Mouse (Mus musculus) right cerebral cortex, postnatal 4 days (tissue): ENCODE data around the gene Sod3.

Experiments
- DNase-seq: peaks from one replicate; pipeline ENCODE4 v3.0.0-alpha.2; 2022

Gene Sod3

DNA sequence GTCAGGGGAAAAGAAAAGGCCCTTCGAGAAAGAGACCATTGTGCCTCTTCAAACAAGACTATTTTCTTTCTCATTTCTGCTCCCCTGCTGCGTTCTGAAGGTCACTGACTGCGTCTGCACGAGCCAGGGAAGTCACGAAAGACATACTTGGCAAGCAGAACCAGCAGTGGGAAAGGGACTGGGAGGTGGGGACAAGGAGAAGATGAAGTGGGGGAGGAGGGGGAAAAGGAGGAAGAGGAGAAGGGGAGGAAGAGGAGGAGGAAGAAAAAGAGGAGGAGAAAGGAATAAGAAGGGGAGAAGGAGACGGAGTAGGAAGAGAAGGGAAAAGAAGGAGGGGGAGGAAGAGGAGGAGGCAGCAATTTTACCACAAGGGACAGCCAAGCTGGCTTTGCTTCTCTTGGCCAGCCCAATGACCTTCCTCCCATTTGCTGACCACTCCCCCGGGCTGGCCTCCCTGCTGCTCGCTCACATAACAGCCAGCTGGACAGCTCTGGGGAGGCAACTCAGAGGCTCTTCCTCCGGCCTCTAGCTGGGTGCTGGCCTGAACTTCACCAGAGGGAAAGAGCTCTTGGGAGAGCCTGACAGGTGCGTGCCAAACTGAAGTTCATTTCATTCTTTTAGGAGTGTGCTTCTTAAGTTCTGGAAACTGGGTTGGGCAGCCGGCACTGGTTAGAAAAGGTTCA is at the start of gene Sod3:
Gene Sod3 (plus strand): TSS at position 324 of the 683 bp plus-strand sequence.
- no peak for DNase-seq

DNA sequence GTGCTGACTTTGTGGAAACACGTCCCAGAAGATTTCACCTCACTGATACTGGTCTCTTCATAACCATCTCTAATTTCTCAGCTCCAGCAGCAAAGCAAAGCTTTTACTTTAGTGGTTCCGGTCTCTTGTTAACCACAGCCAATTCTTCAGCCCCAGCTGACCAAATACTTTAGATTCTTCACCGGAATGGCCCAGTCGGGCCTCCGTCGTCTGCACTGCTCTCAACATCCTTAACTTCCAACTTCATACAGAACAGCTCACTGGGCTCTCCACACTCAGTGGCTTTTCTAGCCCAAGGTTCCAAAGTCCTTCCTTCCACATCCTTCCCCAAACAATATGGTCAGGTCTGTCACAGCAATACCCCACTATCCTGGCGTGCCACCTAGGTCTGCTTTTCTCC is 46.7 kb upstream of the Sod3 start:
- no peak for DNase-seq

DNA sequence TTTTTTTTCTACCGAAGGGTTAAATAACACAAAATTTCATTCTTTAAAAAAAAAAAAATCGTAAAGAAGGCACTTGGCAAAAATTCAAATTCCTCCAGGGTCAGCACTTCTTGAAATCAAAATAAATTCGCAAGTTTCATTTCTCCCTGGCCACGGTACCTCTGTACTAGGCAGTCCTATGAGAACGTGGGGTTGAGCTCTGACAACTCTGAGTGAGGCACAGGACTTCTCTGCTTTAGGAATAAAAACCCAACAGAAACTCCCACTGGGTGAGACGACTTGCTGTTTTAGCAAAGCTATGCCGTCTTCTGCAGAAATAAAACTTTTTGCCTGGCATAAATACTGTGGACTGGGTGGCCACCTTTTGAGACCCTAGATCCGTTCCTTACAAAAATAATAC is 44.1 kb upstream of the Sod3 start:
- DNase-seq: no peak

DNA sequence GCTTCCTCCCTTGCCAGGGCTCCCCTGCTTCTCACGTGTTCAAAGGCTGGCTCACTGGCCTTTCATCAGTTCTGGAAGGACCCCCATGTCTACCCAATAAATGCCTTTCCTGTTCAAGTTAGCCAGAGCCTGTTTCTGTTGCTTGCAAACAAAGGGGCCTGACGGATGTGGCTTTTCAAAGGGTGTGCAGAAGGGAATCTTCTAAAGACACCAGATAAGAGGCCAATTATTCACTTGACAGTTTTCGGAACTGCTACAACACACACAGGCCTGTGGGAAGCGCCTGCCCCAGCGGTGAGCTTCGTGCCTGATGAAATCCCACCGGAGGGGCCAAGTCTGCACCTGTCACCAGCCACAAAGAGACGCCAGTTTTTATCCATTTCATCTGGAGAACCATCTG is 31.5 kb upstream of the Sod3 start:
- DNase-seq: no peak

DNA sequence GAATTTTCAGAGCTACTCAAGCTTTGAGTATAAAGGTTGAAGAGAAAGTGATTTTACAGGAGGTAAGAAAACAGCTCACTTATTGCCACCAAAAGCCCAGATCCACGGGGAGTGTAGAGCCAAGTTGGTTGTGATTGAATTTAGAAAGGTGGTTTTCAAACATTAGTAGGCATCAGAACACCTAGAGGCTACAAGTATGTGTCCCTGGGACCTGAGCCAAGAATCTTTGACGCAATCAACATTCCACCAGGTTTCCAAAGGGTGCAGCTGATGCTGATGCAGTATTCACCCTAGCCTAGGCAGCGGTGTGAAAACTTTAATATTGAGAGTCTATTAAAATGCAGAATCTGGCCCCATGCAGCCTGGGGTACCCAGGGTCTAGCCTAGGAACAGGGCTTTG is 28.0 kb upstream of the Sod3 start:
- no peak for DNase-seq

DNA sequence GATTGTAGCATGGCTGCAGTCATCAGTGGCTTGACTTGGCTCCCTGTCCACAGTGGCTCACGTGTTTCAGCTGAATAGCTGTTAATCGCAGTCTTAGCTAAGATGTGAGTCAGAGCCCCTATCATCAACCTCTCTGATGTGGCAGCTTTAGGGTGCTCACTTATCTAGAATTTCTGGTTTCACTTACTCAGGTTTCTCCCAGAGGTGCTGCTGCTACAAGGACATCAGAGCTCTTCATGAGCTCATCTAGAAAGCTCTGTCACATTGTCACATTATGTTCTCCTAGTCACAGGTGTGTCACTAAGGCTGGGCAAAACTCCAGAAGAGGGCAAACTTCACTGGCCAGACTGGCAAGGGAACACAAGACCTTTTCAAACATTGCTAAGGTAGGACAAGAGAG is 24.5 kb upstream of the Sod3 start:
- no peak for DNase-seq

DNA sequence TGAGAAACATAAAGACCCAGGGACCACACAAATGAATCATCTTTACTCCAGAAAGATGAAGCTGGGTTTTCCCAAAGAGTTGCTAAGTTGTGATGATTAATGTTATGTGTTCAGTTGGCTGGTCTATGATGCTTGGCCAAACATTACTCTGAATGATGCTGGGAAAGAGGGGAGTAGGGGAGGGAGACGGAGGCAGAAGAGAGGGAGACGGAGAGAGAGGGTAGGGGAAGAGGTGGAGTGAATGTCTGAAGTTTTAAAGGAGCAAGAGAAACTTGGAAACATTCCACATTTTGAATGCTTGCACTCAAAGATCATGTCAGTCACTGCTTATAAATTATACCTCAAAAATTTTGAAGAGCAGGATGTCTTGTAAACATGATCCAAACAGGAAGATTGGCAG is 16.7 kb upstream of the Sod3 start:
- no peak for DNase-seq

DNA sequence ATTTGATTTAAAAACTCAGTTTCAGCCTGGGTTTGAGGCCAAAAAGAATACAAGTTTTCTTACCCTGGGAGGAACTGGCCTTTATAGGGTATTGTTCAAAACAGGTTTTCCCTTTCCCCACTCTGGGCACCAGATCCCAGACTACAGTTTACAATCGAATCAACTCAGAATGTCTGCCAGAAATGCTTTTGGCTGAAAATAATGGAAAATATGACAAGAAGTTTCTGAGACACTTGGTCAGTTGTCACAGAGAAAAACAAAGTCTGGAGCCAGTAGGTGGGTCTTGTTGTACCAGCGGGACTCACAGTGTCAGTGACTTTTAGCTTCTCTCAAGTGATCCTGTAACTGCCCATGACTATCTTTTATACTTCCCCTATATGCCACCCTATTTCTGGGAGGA is 13.1 kb upstream of the Sod3 start:
- no peak for DNase-seq

DNA sequence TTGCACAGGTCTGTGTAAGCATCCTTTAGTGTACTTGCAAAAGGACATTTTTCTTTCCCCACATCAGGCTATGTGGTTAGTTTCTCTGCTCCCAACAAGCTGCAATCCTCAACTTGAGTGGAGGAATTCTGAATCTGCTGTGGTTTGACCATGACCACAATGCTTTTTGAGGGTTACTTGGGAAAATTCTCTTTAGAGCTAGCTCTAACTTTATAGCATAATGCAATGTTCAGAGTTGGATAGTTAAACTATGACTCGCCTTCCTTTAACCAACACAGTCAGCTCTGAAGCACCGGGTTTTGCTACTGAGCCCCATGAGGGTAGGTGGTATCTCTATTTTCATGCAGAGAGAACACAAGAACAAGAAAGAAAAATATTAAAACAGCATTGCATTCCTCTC is 12.0 kb upstream of the Sod3 start:
- no peak for DNase-seq

DNA sequence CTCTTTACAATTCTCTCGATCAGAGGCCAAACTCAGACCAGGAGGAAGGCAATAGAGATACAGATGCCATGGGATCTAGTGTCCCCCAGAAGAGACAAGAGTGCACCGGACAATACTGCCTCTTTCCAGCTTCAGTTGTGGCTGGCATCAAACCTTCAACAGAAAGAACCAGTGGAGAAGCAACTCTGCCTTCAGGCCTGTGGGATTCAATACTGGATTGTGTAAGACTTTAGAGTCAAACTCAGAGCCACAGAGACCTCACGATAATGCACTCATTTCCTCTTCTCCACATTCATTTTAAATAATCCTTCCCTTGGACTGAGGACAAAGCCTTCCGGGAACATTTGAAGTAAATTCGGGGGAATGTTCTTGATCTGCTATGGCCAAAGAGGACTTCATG is 10.9 kb upstream of the Sod3 start:
- DNase-seq: no peak

DNA sequence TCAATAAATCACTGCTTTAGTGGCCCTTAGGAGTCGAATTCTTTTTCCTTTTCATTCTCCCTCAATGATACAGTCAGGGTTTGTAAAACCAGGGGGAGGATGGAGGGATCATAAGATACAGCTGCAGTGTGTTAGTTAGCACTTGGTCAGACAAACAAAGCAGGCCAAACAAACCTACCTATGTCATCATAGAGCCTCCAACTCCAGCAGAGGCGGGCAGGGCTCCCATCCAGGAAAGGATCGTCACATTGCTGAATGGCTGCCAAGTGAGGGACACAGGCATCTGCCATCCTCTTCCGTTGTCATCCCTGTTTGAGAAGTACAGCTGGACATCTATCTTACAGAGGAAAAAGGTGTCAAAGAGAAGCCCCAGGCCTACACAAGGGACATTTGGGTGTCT is 9.2 kb upstream of the Sod3 start:
- no peak for DNase-seq

DNA sequence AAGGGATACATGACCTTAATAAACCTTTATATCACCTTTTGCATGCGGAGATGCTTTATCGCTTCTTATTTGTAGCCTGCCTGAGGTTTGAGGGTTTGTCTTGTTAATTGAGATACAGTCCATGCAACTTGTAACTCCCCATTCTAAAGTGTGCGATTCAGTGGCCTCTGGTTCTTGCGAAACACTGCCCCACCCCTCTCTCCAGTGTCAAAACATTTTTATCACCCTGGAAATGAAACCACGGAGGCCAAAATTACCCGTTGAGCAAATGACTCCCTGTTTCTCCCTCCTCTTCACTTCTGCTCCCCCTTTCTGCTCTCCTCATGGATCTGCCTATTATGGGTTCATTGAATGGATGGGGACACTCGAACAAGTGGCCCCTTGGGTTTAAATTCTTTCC is 8.0 kb upstream of the Sod3 start:
- no peak for DNase-seq

DNA sequence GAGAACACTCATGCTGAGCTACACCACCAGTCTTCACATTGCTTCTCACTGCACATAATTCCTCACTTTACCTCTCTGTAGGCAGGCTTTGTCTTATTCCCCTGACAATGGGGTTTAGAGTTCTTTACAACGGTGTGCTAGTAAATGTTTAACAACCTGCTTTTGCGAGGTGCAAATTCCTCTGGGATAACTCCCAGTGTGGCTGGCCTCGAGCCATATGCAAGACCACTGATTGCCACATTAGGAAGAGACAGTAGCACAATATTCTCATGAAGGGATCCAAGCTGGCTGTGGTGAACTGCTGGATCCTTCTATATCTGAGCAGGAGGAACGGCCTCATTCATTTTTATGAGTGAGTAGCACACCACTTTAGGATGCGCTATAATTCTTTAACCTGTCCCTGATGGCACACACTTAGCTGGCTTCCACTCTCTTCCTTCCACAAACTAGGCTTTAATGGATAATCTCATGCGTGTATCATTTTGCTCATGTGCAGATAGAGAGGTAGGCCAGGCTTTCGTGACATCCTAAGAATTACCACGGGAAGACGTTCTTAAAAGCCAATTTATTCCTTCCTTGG is 6.3 kb upstream of the Sod3 start:
- DNase-seq: no peak

DNA sequence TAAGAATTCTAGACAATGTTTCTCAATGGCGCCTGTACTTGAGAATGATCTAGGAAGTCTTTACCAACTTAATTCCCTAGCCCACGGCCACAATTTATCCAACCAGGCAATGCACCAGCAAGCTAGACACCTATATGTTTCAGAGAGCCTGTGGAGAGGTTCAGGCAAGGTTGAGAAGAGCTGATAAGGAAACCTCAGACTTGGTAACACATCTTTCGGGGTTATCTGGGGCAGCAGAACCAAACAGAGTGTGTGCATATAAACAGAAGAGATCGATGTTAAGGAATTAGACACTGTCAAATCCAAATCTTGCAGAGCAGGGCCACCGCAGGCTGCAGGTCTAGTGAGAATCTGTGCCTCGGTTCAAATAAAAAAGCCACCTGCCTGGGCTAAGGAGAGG is 5.5 kb upstream of the Sod3 start:
- DNase-seq: no peak

DNA sequence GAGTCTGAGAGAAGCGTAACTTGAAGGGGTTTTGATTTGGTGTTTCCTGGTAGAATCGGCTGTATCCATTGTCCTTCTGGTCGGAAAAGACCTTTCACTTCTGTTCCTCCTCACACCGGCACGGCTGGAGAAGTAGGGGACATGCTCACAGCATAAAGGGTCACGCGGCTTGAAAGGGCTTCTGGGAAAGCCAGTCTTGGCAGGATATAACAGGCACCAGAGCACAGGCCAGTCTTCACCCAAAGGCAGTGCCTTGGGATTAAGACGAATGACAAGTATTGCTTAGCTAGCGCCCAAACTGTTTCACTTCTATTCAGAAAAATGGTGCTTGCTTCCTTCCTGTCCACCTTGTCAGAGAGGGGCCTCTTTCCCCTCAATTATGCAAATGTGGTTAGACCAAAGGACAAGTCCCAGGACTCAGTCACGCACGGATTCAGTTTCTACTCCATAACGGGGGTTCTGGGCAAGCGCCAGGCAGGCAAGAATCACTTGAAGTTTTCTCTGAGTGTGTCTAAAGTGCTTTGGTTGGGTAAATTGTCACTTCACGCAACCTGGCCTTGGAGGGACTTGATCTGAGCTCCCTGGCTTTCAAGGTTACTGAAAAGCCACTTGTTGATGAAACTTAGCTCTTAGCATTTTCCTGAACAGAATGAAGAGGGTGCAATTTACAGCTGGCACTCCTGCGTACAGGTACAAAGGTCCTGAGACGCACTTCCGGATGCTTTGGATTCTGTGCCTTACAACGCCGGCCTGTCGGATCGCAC is 3.1 kb upstream of the Sod3 start:
- DNase-seq: no peak

DNA sequence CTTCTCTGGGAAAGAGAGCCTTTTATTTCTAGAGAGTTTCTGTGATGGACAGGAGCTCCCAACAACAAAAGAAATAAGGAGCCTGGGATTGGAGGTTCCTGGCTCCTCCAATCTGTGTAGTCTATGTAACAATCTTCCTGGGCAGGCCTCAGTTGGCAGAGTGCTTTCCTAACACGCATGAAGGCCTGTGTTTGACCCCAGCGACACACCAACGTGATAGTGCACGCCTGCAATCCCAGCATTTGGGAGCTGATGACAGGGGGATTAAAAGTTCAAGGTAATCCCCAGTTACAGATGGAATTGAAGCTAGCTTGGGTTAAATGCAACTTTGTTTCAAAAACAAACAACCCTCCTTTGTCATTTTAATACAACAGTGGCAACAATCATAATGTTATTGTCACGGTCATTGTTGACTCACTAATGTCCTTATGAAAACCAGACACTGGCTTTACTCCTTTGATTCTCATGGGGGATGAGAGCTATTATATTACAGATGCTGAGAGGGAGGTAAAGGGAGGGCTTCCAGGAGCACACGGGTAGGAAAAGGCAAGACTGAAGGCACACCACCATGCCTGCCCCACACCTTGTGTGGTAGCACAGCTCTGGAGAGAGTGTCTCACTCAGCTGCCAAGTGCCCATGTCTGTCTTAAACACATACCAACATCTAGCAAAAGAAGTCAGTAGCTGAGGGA is 669 bp upstream of the Sod3 start:
- no peak for DNase-seq

DNA sequence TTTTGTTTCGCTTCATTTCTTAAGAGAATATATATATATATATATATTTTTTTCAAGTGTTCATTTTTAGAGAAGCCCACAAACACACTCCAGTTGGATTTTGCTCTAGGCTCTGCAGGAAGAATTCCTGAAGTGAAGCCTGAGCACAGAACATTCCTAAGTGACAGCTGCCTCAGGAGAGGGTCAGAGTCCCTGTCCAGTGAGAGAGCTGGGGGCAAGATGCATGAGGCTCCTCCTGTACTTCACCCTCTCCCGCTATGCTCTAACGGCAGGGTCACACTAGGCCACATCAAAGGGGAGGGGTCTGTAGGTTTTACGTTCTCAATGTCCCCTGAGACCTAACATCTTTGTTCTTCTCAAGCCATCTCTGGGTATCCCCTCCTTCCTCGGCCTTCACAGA is 930 bp downstream of the Sod3 start:
- no peak for DNase-seq

DNA sequence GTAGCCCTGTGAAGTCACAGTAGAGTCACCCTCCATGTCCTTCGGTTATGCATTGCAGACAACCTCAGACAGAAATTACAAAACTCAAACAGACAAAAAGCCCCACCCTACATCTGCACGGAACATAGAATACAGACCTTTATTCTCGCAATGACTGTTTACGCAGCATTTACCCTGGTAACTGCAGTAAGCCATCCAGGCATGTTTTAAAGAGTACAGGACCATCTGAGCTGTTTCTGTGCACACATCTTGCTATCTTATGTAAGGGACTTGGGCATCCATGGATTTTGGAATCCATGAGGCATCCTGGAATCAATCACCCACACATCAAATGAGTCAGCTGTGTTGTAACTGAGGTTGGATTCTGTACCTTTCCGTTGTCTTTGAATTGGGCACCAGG is 2.3 kb downstream of the Sod3 start:
- DNase-seq: no peak

DNA sequence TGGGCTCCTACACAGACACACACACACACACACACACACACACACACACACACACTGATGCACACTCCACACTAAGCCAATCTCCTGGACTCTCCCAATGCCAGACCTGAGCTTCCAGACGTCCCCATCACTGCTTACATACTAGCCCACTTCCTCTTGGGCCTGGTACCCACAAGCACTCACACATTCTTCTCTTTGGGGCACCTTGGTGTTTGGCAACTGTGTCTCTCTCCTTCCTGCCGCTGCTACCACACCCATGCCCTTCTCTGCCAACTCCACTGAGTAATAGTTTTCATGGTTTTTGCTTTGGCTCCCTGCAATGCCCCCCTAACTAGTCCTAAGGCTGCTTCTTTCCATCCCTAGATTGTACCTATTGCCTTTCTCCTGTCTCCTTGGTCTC is 3.1 kb downstream of the Sod3 start:
- DNase-seq: no peak

DNA sequence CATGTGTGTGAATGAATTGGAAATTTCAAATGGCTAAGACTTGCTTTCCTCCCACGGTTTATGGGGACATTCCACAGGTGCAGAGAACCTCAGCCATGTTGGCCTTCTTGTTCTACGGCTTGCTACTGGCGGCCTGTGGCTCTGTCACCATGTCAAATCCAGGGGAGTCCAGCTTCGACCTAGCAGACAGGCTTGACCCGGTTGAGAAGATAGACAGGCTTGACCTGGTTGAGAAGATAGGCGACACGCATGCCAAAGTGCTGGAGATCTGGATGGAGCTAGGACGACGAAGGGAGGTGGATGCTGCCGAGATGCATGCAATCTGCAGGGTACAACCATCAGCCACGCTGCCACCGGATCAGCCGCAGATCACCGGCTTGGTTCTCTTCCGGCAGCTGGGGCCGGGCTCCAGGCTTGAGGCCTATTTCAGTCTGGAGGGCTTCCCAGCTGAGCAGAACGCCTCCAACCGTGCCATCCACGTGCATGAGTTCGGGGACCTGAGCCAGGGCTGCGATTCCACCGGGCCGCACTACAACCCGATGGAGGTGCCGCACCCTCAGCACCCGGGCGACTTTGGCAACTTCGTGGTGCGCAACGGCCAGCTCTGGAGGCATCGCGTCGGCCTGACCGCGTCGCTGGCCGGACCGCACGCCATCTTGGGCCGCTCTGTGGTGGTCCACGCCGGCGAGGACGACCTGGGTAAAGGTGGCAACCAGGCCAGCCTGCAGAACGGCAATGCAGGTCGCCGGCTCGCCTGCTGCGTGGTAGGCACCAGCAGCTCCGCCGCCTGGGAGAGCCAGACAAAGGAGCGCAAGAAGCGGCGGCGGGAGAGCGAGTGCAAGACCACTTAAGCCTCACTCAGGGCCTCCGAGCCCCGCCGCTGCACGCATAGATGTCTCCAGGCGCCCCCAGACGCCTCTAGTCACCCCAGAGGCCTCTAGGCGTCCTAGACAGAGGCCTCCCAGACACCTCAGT is 4.6 kb downstream of the Sod3 start:
- DNase-seq: peak; percentile 30

DNA sequence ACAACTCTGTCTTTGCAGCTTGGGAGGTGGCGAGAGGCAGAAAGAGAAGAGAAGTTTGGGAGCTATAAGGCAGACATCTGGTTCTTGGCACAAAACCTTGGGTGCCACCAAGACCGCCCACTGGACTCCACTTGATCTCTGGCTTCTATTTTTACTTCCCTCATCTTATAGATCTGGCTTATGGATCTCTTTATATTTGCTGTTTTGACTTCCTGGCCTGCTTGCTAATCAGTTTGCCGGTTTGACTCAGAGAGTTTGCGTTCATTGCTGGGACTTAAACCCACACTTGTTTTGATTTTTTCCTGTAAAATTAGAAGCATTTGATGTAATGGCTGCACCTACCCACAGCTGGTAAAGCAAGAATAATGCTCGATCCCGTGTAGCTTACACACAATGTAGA is 7.3 kb downstream of the Sod3 start:
- no peak for DNase-seq

DNA sequence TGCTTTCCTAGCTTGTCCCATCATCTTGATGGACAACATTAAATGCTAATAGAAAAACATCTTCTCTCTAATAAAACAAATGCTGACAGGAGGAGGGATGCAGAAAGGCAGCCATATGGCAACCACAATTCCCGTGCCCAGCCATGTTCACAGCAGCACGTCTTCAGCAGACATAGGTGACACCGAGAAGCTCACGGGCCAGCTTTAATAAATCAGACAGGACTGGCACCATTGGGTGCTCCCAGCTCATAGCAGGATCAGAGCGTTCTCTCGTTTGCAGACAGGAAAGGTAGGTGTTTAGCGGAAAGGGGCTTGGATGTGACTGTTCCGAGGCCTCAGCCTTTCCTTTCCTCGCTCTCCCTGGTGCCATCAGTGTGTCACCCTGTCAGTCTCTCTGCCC is 12.3 kb downstream of the Sod3 start:
- no peak for DNase-seq

DNA sequence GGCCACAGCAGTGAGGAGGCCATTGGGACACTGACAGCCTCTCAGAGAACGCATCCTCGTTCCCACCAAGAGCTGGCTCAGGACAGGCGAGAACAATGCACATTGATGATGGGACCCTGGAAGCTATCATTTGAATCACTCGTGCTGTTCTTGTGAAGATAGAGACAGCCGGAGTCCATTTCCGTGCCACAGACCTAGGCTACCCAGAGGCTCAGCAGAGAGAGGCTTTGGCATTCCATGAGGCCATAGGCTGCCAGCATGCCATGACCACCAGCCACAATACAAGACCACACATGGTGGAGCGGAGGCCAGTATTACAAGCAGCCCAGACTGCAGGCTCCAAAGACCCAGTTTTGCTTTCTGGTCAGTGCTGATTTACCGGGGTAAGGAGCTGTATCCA is 19.2 kb downstream of the Sod3 start:
- DNase-seq: no peak
